Mouse (Mus musculus) brain, adult 2 months (tissue): ENCODE measurements around the gene Slc39a3.
A peak's percentile ranks its signal among the peaks of the same experiment; 100 is the strongest.
"Not testable (repeated sequence)": the region's sequence is repeated elsewhere in the genome, so short reads cannot be mapped to it uniquely, and the experiment has no call there.

ENCODE experiments used
- DNase-seq: peaks from one replicate; pipeline ENCODE4 v3.0.0; 2011; ENCODE audit warnings: low read depth, low spot score

Slc39a3 gene

GRCm38 (mm10) chr10:81050645-81051044 lies 13.4 kb upstream of the Slc39a3 start:
- DNase-seq: peak; percentile 29

DNA sequence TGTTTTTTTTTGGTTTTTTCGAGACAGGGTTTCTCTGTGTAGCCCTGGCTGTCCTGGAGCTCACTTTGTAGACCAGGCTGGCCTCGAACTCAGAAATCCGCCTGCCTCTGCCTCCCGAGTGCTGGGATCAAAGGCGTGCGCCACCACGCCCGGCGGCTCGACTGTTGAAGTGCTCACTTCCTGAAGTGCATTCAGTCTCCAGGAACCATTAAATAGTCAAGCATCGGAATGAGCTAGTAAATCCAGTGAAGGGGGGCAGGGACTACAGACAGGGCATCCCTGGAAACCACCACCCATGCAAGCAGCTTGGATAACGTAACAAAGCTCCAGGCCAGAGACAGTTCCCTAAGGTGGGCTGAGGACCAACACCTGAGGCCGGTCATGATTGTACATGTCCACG lies 8.0 kb upstream of the Slc39a3 start:
- not testable (repeated sequence) for DNase-seq

- peak; percentile 86 for DNase-seq
Observed at GRCm38 (mm10) chr10:81041458-81042175, 4.4 kb upstream of the Slc39a3 start.

DNA sequence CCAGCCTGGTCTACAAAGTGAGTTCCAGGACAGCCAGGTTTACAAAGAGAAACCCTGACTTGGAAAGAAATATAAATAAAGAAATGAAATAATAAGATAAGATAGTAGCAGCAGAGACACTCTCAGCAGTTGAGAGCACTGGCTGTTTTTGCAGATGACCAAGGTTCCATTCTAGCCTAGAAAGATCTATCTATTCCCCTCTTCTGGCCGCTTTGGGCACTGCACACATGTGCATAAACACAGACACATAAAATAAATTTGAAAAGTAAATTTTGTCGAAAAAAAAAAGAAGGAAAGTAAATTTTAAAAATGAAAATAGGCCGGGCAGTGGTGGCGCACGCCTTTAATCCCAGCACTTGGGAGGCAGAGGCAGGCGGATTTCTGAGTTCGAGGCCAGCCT lies 975 bp downstream of the Slc39a3 start:
- no peak for DNase-seq

DNA sequence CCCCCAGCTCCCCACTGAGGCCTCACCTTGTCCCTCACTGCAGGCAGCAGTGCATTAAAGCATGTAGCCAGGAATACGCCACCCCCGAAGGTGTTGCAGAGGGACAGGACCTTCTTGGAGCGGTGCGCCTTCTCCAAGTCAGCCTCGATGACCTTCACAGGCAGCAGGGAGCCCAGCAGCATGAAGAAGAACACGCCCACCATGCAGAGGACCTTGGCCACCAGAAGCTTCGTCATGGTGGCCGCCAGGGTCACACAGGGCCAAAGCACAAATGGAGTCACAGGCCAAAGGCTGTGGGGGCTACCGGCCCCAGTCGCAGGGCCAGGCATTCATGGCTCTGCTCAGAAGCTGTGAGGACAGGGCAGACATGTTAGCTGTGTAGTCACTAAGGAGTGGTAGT lies 3.6 kb downstream of the Slc39a3 start:
- no peak for DNase-seq

DNA sequence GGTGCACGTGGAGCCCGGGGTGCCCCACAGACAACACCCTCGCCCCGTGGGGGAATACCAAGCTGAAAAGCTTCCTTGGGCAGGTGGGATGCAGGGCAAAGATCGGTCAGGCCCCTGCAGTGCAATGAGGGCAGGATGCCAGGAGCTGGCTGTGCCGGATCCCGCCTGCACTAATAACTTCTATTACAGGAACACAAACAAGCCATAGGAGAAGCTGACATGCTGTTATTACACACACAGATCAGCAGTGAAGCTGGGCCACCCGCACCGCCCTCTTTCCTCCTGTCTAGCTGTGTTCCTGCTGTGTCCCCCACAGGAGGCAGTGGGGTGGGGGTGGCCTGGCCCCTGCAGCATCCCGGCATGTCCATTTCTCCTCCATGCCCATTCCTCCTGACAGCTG lies 8.2 kb downstream of the Slc39a3 start:
- no peak for DNase-seq

GRCm38 (mm10) chr10:81028219-81028618 lies 9.0 kb downstream of the Slc39a3 start:
- DNase-seq: no peak

DNA sequence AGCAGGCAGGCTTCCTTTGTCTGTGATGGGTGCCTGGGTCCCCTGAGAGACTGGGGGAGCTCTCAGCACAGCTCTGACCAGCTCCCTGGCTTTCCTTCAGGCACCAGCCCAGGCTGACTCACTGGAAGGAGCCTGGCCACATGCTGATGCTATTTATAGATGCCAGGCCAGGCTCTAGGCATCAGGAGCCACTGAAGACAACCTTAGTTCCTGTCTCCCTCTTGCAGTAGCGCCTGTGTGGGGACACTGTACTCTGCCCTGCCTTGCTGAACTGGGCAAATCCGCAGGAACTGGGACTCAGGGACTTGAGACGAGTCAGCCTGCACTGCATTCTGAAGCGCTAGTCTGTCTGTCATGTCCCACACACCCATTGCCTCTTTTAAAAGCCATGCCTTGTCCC lies 9.9 kb downstream of the Slc39a3 start:
- peak; percentile 96 for DNase-seq

- no peak for DNase-seq
Observed at GRCm38 (mm10) chr10:81026857-81027256, 10.4 kb downstream of the Slc39a3 start.

GRCm38 (mm10) chr10:81025639-81026275 lies 11.5 kb downstream of the Slc39a3 start, which contains the start of gene Diras1:
Gene Diras1 (minus strand): TSS chr10:81025662.
- DNase-seq: no peak

DNA sequence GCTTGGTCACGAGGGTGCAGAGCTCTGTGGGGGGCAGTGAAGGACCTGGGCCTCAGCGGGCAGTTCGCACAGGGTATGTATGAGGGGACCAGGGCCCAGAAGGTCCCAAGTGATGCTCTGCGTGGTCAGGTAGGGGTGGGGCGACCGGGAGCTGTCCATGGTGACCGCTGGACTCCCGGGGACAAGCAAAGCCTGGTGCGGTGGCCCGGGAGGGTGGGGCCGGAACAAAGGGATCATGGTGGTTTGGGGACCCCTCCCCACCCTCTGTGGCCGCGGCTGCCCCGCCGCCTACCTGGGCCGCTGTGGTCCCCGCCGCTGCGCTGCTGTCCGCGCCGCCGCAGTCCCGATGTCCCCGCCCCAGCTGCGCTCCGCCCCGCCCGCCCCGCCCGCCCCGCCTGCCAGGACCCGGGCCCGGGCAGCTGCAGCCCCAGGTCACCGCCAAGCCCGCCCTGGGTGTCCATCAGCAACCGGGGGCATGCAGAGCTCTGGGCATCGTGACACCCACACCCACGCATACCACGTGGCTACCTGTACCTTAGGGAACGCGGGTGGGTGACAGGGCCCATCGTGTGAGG lies 12.1 kb downstream of the Slc39a3 start:
- peak; percentile 49 for DNase-seq

DNA sequence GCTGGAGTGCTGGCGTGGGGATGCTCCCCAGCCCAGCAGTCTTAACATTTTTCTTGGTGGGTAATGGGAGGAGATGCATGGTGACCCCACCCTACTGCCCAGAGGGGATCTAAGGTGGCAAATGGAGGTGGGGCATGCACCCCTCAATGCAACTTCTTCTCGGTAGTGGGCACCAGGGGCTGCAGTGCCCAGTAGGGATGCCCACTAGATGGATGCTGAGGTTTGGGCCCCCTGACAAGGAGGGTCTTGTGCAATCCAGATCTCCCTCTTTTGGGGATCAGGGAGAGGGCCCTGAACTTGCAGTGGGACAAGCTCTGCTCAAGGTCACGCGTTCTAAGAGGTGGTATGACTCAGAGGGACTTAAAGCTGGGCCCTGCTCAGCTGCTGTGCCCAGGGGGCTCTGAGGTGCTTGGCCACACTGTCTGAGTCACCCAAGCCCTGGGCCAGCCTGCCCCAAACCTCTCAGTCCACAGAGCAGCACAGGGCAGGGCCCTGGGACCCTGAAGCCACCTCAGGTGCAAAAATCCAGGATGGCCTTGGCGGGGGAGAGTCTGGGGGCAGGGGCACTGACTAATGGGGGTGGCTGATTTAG lies 12.8 kb downstream of the Slc39a3 start:
- DNase-seq: no peak

DNA sequence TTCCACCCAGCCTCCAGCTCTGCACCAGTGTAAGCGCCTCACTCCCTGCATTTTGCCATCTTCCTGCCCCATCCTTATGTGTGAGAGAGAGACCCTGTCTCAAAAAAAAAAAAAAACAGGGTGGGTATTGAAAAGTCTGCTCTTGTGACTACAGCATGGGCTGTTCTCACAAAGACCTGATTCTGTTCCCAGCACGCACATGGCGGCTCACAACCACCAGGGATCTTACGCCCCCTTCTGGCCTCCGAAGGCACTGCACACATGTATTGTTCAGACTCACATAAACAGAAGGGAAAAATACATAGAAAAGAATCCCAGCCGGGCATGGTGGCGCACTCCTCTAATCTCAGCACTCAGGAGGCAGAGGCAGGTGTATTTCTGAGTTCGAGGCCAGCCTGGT lies 14.5 kb downstream of the Slc39a3 start:
- peak; percentile 58 for DNase-seq

DNA sequence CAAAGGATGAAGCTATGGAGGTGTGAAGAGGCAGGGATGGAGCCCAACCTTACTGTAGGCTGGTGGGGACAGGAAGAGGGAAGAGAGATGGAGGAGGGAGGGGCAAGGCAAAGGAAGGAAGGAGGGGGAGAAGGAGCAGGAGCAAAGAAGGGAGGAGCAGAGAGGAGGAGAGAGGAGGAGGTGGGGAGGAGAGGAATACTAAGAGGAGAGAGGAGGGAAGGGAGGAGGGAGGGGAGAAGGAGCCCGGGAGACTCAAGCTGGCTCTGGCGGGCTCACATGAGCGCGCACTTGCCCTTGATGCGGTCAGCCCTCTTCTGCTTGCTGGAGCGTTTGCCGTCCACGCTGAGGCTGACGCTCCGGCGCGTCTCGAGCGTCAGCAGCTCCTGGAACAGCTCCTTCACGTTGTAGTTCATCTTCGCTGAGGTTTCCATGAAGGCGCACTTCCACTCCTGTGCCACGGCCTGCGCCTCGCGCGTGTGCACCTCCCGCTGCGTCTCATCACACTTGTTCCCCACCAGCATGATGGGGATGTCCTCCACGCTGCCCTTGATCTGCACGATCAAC lies 15.6 kb downstream of the Slc39a3 start:
- peak; percentile 86 for DNase-seq

DNA sequence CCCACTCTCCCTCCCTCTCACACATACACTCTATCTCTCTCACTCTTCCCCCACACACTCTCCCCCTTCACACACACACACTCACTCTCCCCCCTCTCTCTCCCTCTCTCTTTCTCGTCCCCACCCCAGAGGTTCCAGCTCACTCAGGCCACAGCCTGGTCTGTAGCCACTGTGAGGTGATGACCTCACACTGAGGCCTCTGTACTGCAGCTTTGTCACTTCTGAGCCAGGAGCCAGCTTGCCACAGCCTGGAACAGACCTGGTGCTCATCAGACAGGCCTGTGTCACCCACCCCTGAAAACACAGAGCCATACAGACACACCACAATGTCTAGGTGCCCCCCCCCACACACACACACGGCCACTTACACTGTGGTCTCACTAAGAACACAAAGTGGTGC lies 17.0 kb downstream of the Slc39a3 start:
- DNase-seq: peak; percentile 86

- no peak for DNase-seq
Observed at GRCm38 (mm10) chr10:81019687-81020086, 17.5 kb downstream of the Slc39a3 start.

GRCm38 (mm10) chr10:81018326-81018725 lies 18.9 kb downstream of the Slc39a3 start:
- DNase-seq: peak; percentile 88

GRCm38 (mm10) chr10:81016645-81017044 lies 20.6 kb downstream of the Slc39a3 start:
- peak; percentile 70 for DNase-seq

GRCm38 (mm10) chr10:81015666-81016065 lies 21.6 kb downstream of the Slc39a3 start:
- no peak for DNase-seq

- peak; percentile 99 for DNase-seq
Observed at GRCm38 (mm10) chr10:81014393-81015384, 22.5 kb downstream of the Slc39a3 start, which contains the start of gene Gng7. Gene Gng7 (minus strand): TSS chr10:81014945.

DNA sequence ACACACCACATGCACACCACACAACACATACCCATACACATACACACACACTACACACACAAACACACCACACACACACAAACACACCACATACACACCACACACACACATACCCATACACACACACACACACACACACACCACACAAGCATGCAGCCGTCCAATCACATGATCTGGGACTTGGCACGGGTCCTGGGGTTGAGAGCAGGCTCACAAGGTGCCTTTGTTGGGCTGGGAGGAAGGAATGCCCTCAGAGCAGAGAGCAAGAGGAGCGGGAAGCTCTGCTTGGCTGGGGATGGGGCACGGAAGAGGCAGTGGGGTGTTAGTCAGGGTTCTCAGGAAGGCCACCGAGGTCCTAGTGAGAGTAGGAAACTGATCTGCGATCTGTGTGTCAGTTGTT lies 26.4 kb downstream of the Slc39a3 start:
- DNase-seq: peak; percentile 88
